Mouse (Mus musculus): Measurements from ENCODE around the gene Aamp. TPM values are rescaled to one million over a fixed set of nuclear protein-coding genes. Genes with fewer than 3 reads are reported as not detected.
A peak's percentile ranks its signal among the peaks of the same experiment; 100 is the strongest.

Aamp gene
- polyA plus RNA-seq, 1 experiment from 2014 or later: 246 TPM

GRCm38 (mm10) chr1:74285212-74286010, 873 bp upstream of the Aamp start:
- Histone ChIP-seq H3K36me3 (peaks cover 51% of the 10 kb centered on the region), H3K27ac (replicated peaks) (peak overlapping the region; percentile 78), H3K27me3 (ENCODE audit: low read depth, poor library complexity, severe bottlenecking) (no peaks in the 10 kb centered on the region), H3K9me3 (replicated peaks) (no peaks in the 10 kb centered on the region), H3K4me3 (peak overlapping the region; percentile 78), H3K4me1 (peaks cover 25% of the 10 kb centered on the region)
- WGBS: 6% methylated on average over 23 of the region's 23 CpGs
- no peak for DNase-seq (ENCODE audit: low spot score)

GRCm38 (mm10) chr1:74283686-74284463, 663 bp downstream of the Aamp start:
- WGBS: 14% methylated on average over 15 of the region's 15 CpGs
- no peak for DNase-seq (ENCODE audit: low spot score)
- H3K36me3 ChIP-seq: peaks cover 51% of the 10 kb centered on the region
- peak overlapping the region; percentile 78 for H3K4me3 ChIP-seq
- H3K27me3 ChIP-seq (ENCODE audit: low read depth, poor library complexity, severe bottlenecking): no peaks in the 10 kb centered on the region
- H3K9me3 ChIP-seq (replicated peaks): no peaks in the 10 kb centered on the region
- peaks cover 25% of the 10 kb centered on the region for H3K4me1 ChIP-seq
- peak overlapping the region; percentile 83 for H3K27ac ChIP-seq (replicated peaks)

- H3K4me1 ChIP-seq: peaks cover 25% of the 10 kb centered on the region
- H3K27ac ChIP-seq (replicated peaks): no peak overlapping the region
- DNase-seq (ENCODE audit: low spot score): no peak
- H3K9me3 ChIP-seq (replicated peaks): no peaks in the 10 kb centered on the region
- peak overlapping the region; percentile 14; the same call in 1 of the 2 replicates for H3K4me3 ChIP-seq
- H3K36me3 ChIP-seq: peaks cover 48% of the 10 kb centered on the region
- WGBS: 90% methylated on average over 10 of the region's 10 CpGs
- H3K27me3 ChIP-seq (ENCODE audit: low read depth, poor library complexity, severe bottlenecking): no peaks in the 10 kb centered on the region
These were observed 1.5 kb downstream of the Aamp start for GRCm38 (mm10) chr1:74282896-74283625.

- Histone ChIP-seq H3K27me3 (ENCODE audit: low read depth, poor library complexity, severe bottlenecking) (no peaks in the 10 kb centered on the region), H3K9me3 (replicated peaks) (no peaks in the 10 kb centered on the region), H3K27ac (replicated peaks) (no peak overlapping the region), H3K4me1 (peaks cover 34% of the 10 kb centered on the region), H3K4me3 (no peak overlapping the region), H3K36me3 (peaks cover 48% of the 10 kb centered on the region)
- DNase-seq (ENCODE audit: low spot score): no peak
- 92% methylated on average over 8 of the region's 8 CpGs for WGBS
These were observed 2.7 kb downstream of the Aamp start for GRCm38 (mm10) chr1:74281886-74282285.

- WGBS: 92% methylated on average over 2 of the region's 2 CpGs
- Histone ChIP-seq H3K4me1 (peaks cover 33% of the 10 kb centered on the region), H3K4me3 (no peak overlapping the region), H3K27me3 (ENCODE audit: low read depth, poor library complexity, severe bottlenecking) (no peaks in the 10 kb centered on the region), H3K27ac (replicated peaks) (no peak overlapping the region), H3K9me3 (replicated peaks) (no peaks in the 10 kb centered on the region), H3K36me3 (peaks cover 48% of the 10 kb centered on the region)
- DNase-seq (ENCODE audit: low spot score): no peak
These were observed 3.2 kb downstream of the Aamp start for GRCm38 (mm10) chr1:74281372-74281771.

GRCm38 (mm10) chr1:74280591-74281325, 3.8 kb downstream of the Aamp start:
- no peaks in the 10 kb centered on the region for H3K9me3 ChIP-seq (replicated peaks)
- DNase-seq (ENCODE audit: low spot score): no peak
- H3K27ac ChIP-seq (replicated peaks): no peak overlapping the region
- H3K4me1 ChIP-seq: peaks cover 27% of the 10 kb centered on the region
- no peak overlapping the region for H3K4me3 ChIP-seq
- H3K27me3 ChIP-seq (ENCODE audit: low read depth, poor library complexity, severe bottlenecking): no peaks in the 10 kb centered on the region
- H3K36me3 ChIP-seq: peaks cover 48% of the 10 kb centered on the region
- 93% methylated on average over 14 of the region's 14 CpGs for WGBS

GRCm38 (mm10) chr1:74278988-74279387, 5.5 kb downstream of the Aamp start:
- WGBS: 90% methylated on average over 11 of the region's 11 CpGs
- Histone ChIP-seq H3K36me3 (peaks cover 48% of the 10 kb centered on the region), H3K4me1 (peaks cover 19% of the 10 kb centered on the region)

GRCm38 (mm10) chr1:74278538-74278937, 6.0 kb downstream of the Aamp start, which contains the start of gene Gpbar1:
Gene Gpbar1 (plus strand): TSS chr1:74278550.
- Histone ChIP-seq H3K36me3 (peaks cover 48% of the 10 kb centered on the region), H3K9me3 (replicated peaks) (no peaks in the 10 kb centered on the region), H3K27me3 (ENCODE audit: low read depth, poor library complexity, severe bottlenecking) (no peaks in the 10 kb centered on the region), H3K4me3 (no peak within 1 kb of the TSS), H3K4me1 (peaks cover 15% of the 10 kb centered on the region), H3K27ac (replicated peaks) (no peak within 1 kb of the TSS; the same call in 1 of the 2 replicates)
- WGBS: 91% methylated on average over 10 of the region's 10 CpGs
- DNase-seq (ENCODE audit: low spot score): no peak

More at GRCm38 (mm10) chr1:74278988-74279387, 5.5 kb downstream of the Aamp start:
- Histone ChIP-seq H3K4me3 (no peak overlapping the region), H3K27ac (replicated peaks) (no peak overlapping the region), H3K27me3 (ENCODE audit: low read depth, poor library complexity, severe bottlenecking) (no peaks in the 10 kb centered on the region), H3K9me3 (replicated peaks) (no peaks in the 10 kb centered on the region)
- DNase-seq (ENCODE audit: low spot score): no peak

GRCm38 (mm10) chr1:74277883-74278537, 6.5 kb downstream of the Aamp start:
- no peak for DNase-seq (ENCODE audit: low spot score)
- WGBS: 61% methylated on average over 8 of the region's 8 CpGs
- H3K27me3 ChIP-seq (ENCODE audit: low read depth, poor library complexity, severe bottlenecking): no peaks in the 10 kb centered on the region
- no peaks in the 10 kb centered on the region for H3K9me3 ChIP-seq (replicated peaks)
- no peak overlapping the region; the same call in 1 of the 2 replicates for H3K27ac ChIP-seq (replicated peaks)
- H3K36me3 ChIP-seq: peaks cover 46% of the 10 kb centered on the region
- peaks cover 11% of the 10 kb centered on the region for H3K4me1 ChIP-seq
- H3K4me3 ChIP-seq: no peak overlapping the region

GRCm38 (mm10) chr1:74277041-74277440, 7.5 kb downstream of the Aamp start:
- H3K27me3 ChIP-seq (ENCODE audit: low read depth, poor library complexity, severe bottlenecking): no peaks in the 10 kb centered on the region
- H3K27ac ChIP-seq (replicated peaks): no peak overlapping the region
- peaks cover 9% of the 10 kb centered on the region for H3K4me1 ChIP-seq
- WGBS: 72% methylated on average over 6 of the region's 6 CpGs
- peaks cover 36% of the 10 kb centered on the region for H3K36me3 ChIP-seq
- H3K9me3 ChIP-seq (replicated peaks): no peaks in the 10 kb centered on the region
- no peak overlapping the region for H3K4me3 ChIP-seq
- no peak for DNase-seq (ENCODE audit: low spot score)

- Histone ChIP-seq H3K27me3 (ENCODE audit: low read depth, poor library complexity, severe bottlenecking) (no peaks in the 10 kb centered on the region), H3K27ac (replicated peaks) (no peak overlapping the region; the same call in 1 of the 2 replicates), H3K4me3 (no peak overlapping the region), H3K36me3 (peaks cover 16% of the 10 kb centered on the region), H3K4me1 (peaks cover 9% of the 10 kb centered on the region), H3K9me3 (replicated peaks) (no peaks in the 10 kb centered on the region)
- no peak for DNase-seq (ENCODE audit: low spot score)
- 51% methylated on average over 9 of the region's 9 CpGs for WGBS
These were observed 9.5 kb downstream of the Aamp start for GRCm38 (mm10) chr1:74275015-74275414.

All from midbrain, embryonic 10.5 days (tissue).